In genomic region chr6:127970120-127970519, GRCm38 (mm10) we compare ENCODE assay signal across 9 mouse cellular contexts.
DNase-seq lines count a peak whose midpoint lies in the region; ATAC-seq and TF ChIP-seq lines count a peak whose summit lies in the region.
"Had no signal": no experiment of that assay in that cellular context is flagged by ENCODE, and none has a peak within 500 bp of the region (broad histone marks: within the 10 kb centered on the region; RNA-seq: fewer than 3 reads in every experiment).

No protein-coding gene starts in this region.

- dilution Hi-C loops in CH12.LX (cut with MboI; ENCODE audit: extremely low pct_ligation_motif_present, extremely low pct_unique_long_range_greater_than_20kb, low sequenced_read_pairs) = no loop called here

- no peaks in the 10 kb centered on the region for H3K4me1 ChIP-seq in CH12.LX (ENCODE audit: control insufficient read depth in 1 of 2, insufficient read depth in 2 of 2)
- H3K4me1 ChIP-seq in embryonic facial prominence, embryonic 14.5 days (ENCODE audit: control insufficient read depth, insufficient read depth, low read length) = 0 out of 2 replicates have a peak, but pooled peaks cover 3% of the 10 kb centered on the region
- H3K4me1 ChIP-seq in heart, embryonic 15.5 days (replicated peaks) = peaks cover 32% of the 10 kb centered on the region
- 0 out of 2 replicates have a peak, but pooled peaks cover 4% of the 10 kb centered on the region for H3K4me1 ChIP-seq in lung, embryonic 16.5 days (replicated peaks; ENCODE audit: control insufficient read depth, insufficient read depth, low read length)

- peak; percentile 63 for TF ChIP-seq RAD21 in CH12.LX (IDR thresholded peaks at IDR 0.05; ENCODE audit: low read depth, low read length)

- 7% methylated on average over 7 of the region's 7 CpGs for WGBS in embryonic facial prominence, embryonic 14.5 days
- WGBS in heart, embryonic 15.5 days = 12% methylated on average over 7 of the region's 7 CpGs
- 12% methylated on average over 7 of the region's 7 CpGs for WGBS in large intestine, adult 2 months
- 10% methylated on average over 7 of the region's 7 CpGs for WGBS in lung, embryonic 16.5 days

- H3K27me3 ChIP-seq in CH12.LX (replicated peaks) = peaks cover 93% of the 10 kb centered on the region
- H3K27me3 ChIP-seq in embryonic facial prominence, embryonic 14.5 days (replicated peaks; ENCODE audit: control insufficient read depth, insufficient read depth, low read length) = no peaks in the 10 kb centered on the region
- no peaks in the 10 kb centered on the region for H3K27me3 ChIP-seq in heart, embryonic 15.5 days
- no peaks in the 10 kb centered on the region for H3K27me3 ChIP-seq in lung, embryonic 16.5 days (ENCODE audit: control insufficient read depth, insufficient read depth, low read depth, low read length)
- H3K27me3 ChIP-seq: limb, embryonic 12.5 days had no signal

- no peaks in the 10 kb centered on the region for H3K79me2 ChIP-seq in CH12.LX (replicated peaks; ENCODE audit: control insufficient read depth, extremely low read depth, insufficient read depth, poor library complexity, severe bottlenecking)

- H3K4me3 ChIP-seq in CH12.LX (replicated peaks in 1 of 3; ENCODE audit: low read depth in 2 of 3, low read length in 2 of 3, poor library complexity in 1 of 3) = no peak overlapping the region
- no peak overlapping the region for H3K4me3 ChIP-seq in embryonic facial prominence, embryonic 14.5 days (ENCODE audit: low read depth, low read length)
- no peak overlapping the region for H3K4me3 ChIP-seq in heart, embryonic 15.5 days
- no peak overlapping the region for H3K4me3 ChIP-seq in lung, embryonic 16.5 days (ENCODE audit: low read length)
- H3K4me3 ChIP-seq: limb, embryonic 12.5 days had no signal

- no peak for TF ChIP-seq EP300 in CH12.LX (IDR thresholded peaks at IDR 0.05; ENCODE audit: low read length)

- no peak overlapping the region for H3K9ac ChIP-seq in CH12.LX (ENCODE audit: insufficient read depth, low read depth)
- no peak overlapping the region for H3K9ac ChIP-seq in embryonic facial prominence, embryonic 14.5 days (ENCODE audit: low read depth, low read length)
- 0 out of 2 replicates have a peak overlapping the region, but pooled peaks have one; percentile 15 for H3K9ac ChIP-seq in heart, embryonic 15.5 days
- H3K9ac ChIP-seq in lung, embryonic 16.5 days (ENCODE audit: low read length) = no peak overlapping the region
- H3K9ac ChIP-seq: limb, embryonic 12.5 days had no signal

- DNase-seq in CH12.LX (ENCODE audit: extremely low read depth) = peak; percentile 48
- DNase-seq in adrenal gland, postnatal 4 days (ENCODE audit: low spot score in 2 of 2) = peak; percentile 65 to 68
- peak; percentile 77 for DNase-seq in embryonic facial prominence, embryonic 14.5 days (ENCODE audit: low spot score)
- peak; percentile 19 for DNase-seq in large intestine, adult 2 months (ENCODE audit: low read depth, low spot score)
- peak; percentile 94 for DNase-seq in retina, embryonic 14.5 days (ENCODE audit: low spot score)
- peak; percentile 69 to 73 for DNase-seq in thymus, postnatal 36 days

- TF ChIP-seq CTCF in CH12.LX (conservative IDR thresholded peaks at IDR 0.05 in 1 of 2, IDR thresholded peaks at IDR 0.05 in 1 of 2; ENCODE audit: low read depth in 2 of 2, low read length in 2 of 2) = peak; percentile 75 to 84

- in situ Hi-C loops in CH12.LX (cut with MboI; ENCODE audit: low pct_ligation_motif_present, low pct_unique_long_range_greater_than_20kb, low sequenced_read_pairs) = no loop called here

- H3K9me3 ChIP-seq in CH12.LX (replicated peaks; ENCODE audit: low read length) = no peaks in the 10 kb centered on the region
- no peaks in the 10 kb centered on the region for H3K9me3 ChIP-seq in embryonic facial prominence, embryonic 14.5 days (ENCODE audit: control insufficient read depth, low read length)
- H3K9me3 ChIP-seq in heart, embryonic 15.5 days (replicated peaks) = no peaks in the 10 kb centered on the region
- H3K9me3 ChIP-seq in lung, embryonic 16.5 days (ENCODE audit: control insufficient read depth, low read length) = no peaks in the 10 kb centered on the region
- H3K9me3 ChIP-seq: limb, embryonic 12.5 days had no signal

- H3K36me3 ChIP-seq in CH12.LX (replicated peaks in 1 of 2; ENCODE audit: control insufficient read depth in 1 of 2, insufficient read depth in 1 of 2, low read length in 1 of 2) = no peaks in the 10 kb centered on the region
- H3K36me3 ChIP-seq in embryonic facial prominence, embryonic 14.5 days (ENCODE audit: control insufficient read depth, insufficient read depth, low read length) = 0 out of 2 replicates have a peak, but pooled peaks cover 4% of the 10 kb centered on the region
- peaks cover 17% of the 10 kb centered on the region; the same call in 1 of the 2 replicates for H3K36me3 ChIP-seq in heart, embryonic 15.5 days
- no peaks in the 10 kb centered on the region for H3K36me3 ChIP-seq in lung, embryonic 16.5 days (ENCODE audit: control insufficient read depth, insufficient read depth, low read length)

- peak; percentile 41; the same call in 1 of the 2 replicates for ATAC-seq in embryonic facial prominence, embryonic 14.5 days (ENCODE audit: low read depth)
- no peak for ATAC-seq in heart, embryonic 15.5 days (replicated peaks; ENCODE audit: insufficient number of reproducible peaks, insufficient read depth, low FRiP score, low read depth)
- ATAC-seq in lung, embryonic 16.5 days (ENCODE audit: low read depth) = peak; percentile 53; the same call in 1 of the 2 replicates

- TF ChIP-seq POLR2A in CH12.LX (IDR thresholded peaks at IDR 0.05; ENCODE audit: low read depth, low read length) = no peak

- no peak overlapping the region for H3K27ac ChIP-seq in CH12.LX (ENCODE audit: insufficient read depth, low read depth)
- no peak overlapping the region for H3K27ac ChIP-seq in embryonic facial prominence, embryonic 14.5 days (replicated peaks; ENCODE audit: low read depth, low read length)
- no peak overlapping the region for H3K27ac ChIP-seq in heart, embryonic 15.5 days
- no peak overlapping the region for H3K27ac ChIP-seq in lung, embryonic 16.5 days (ENCODE audit: low read length)
- H3K27ac ChIP-seq: limb, embryonic 12.5 days had no signal

- no peak overlapping the region for H3K4me2 ChIP-seq in CH12.LX (ENCODE audit: insufficient read depth, low read depth, poor library complexity, severe bottlenecking)
- H3K4me2 ChIP-seq in embryonic facial prominence, embryonic 14.5 days (ENCODE audit: low read depth, low read length) = no peak overlapping the region
- H3K4me2 ChIP-seq in heart, embryonic 15.5 days = no peak overlapping the region
- no peak overlapping the region for H3K4me2 ChIP-seq in lung, embryonic 16.5 days (ENCODE audit: low read depth, low read length)
- H3K4me2 ChIP-seq: limb, embryonic 12.5 days had no signal

TF ChIP-seq in CH12.LX, 34 proteins besides CTCF, POLR2A, EP300 and RAD21:
- TF ChIP-seq POLR2AphosphoS2 (IDR thresholded peaks at IDR 0.05; ENCODE audit: low read depth, low read length) (no peak), IRF4 (IDR thresholded peaks at IDR 0.05; ENCODE audit: low read depth, low read length) (no peak), NELFE (IDR thresholded peaks at IDR 0.05; ENCODE audit: low read depth, low read length) (0 out of 2 replicates have a peak, but pooled peaks have one; percentile 25), ZNF384 (IDR thresholded peaks at IDR 0.05; ENCODE audit: low read depth, low read length) (no peak), MAX (IDR thresholded peaks at IDR 0.05; ENCODE audit: low read length) (0 out of 2 replicates have a peak, but pooled peaks have one; percentile 10), MEF2A (IDR thresholded peaks at IDR 0.05; ENCODE audit: borderline replicate concordance, low read depth, low read length) (no peak), MAZ (IDR thresholded peaks at IDR 0.05; ENCODE audit: low read depth, low read length) (no peak), CHD1 (IDR thresholded peaks at IDR 0.05; ENCODE audit: low read depth, low read length) (no peak), HCFC1 (IDR thresholded peaks at IDR 0.05; ENCODE audit: low read depth, low read length) (no peak), SMC3 (IDR thresholded peaks at IDR 0.05; ENCODE audit: low read depth, low read length) (peak; percentile 49), ZKSCAN1 (IDR thresholded peaks at IDR 0.05; ENCODE audit: borderline replicate concordance, low read depth, low read length) (no peak)

Comparison
In these comparisons a context has a peak if more than half of its experiments do, and no peak if none do; other contexts are left out.
1. DNase-seq: peak in every context shown above with its lines; median percentile 94 in retina, embryonic 14.5 days; 77 in embryonic facial prominence, embryonic 14.5 days; 71 in thymus, postnatal 36 days; 66 in adrenal gland, postnatal 4 days; 48 in CH12.LX; 19 in large intestine, adult 2 months.